Mouse (Mus musculus): ENCODE data around the gene Aoc1.

DNA sequence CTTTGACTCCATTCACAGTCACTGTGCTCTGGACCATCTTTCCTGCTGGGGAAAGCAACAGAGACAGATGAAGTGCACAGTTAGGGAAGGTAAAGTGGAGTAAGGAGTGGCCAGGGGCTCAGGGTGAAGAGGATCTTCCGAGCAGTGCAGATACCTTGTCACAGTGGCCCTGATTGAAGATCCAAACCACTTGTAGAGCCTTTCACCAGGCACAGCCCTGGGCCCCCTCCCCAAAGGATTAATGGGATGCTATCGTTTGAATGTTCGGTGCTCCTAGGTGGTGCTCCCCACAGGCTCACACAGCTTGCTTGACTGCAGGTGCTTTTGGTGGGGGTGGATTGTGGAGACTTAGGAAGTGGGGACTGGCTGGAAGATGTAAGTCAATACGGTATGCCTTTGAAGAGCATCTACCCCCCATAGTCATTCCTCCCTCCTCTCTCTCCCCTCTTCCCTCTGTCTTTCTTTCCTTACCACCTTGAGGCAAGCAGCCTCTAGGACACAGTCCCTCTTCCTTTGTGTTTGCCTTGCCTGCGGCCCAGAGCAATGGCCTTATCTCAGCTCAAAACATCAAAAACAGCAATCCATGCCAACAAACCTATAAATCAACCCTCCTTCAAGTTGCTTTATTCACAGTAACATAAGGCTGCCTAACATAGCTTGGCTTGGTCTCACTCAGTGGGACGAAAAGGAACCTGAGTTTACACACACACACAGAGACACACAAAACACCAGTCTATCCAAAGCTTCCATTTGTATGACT, 34.2 kb upstream of the Aoc1 start:
- TF ChIP-seq POLR2A (IDR thresholded peaks at IDR 0.05; ENCODE audit: borderline replicate concordance, control insufficient read depth, low read depth, low read length), result no peak
- TF ChIP-seq CTCF (IDR thresholded peaks at IDR 0.05; ENCODE audit: control insufficient read depth, insufficient read depth, low read length), result no peak

Data from bone marrow, adult 2 months (tissue).